Mouse (Mus musculus) liver, embryonic 16.5 days (tissue): ENCODE results near the gene Erich3. TPM values are rescaled to one million over a fixed set of nuclear protein-coding genes. Genes with fewer than 3 reads are reported as not detected.

ENCODE experiments used
- ATAC-seq: fragments of 200-750 bp; cut with Nextera tagmentation; 2 replicates; pipeline ENCODE4 v1.8.0; 2017; ENCODE audit warnings: low read depth, mild to moderate bottlenecking, moderate number of reproducible peaks, moderate library complexity
- H3K27ac ChIP-seq: fragments of 300-500 bp; sonication (generic); 2 replicates; pipeline ENCODE4 v1.5.1; 2014; ENCODE audit warnings: mild to moderate bottlenecking, low read length
- H3K27me3 ChIP-seq: fragments of 300-500 bp; sonication (generic); 2 replicates; pipeline ENCODE4 v1.6.1; 2014; ENCODE audit warnings: low read depth, low read length, mixed read lengths; ENCODE audit not compliant: control insufficient read depth, insufficient read depth
- H3K36me3 ChIP-seq: fragments of 300-500 bp; sonication (generic); 2 replicates; pipeline ENCODE4 v1.6.1; 2014; ENCODE audit warnings: mild to moderate bottlenecking; ENCODE audit not compliant: control insufficient read depth, insufficient read depth
- H3K4me1 ChIP-seq: fragments of 300-500 bp; sonication (generic); 2 replicates; pipeline ENCODE4 v1.6.1; 2014; ENCODE audit warnings: low read depth, low read length, mixed read lengths; ENCODE audit not compliant: control insufficient read depth
- H3K4me2 ChIP-seq: fragments of 300-500 bp; sonication (generic); 2 replicates; pipeline ENCODE4 v1.6.1; 2014; ENCODE audit warnings: low read depth, low read length, mixed read lengths
- H3K4me3 ChIP-seq: fragments of 300-500 bp; sonication (generic); 2 replicates; pipeline ENCODE4 v1.5.1; 2014; ENCODE audit warnings: low read depth, mild to moderate bottlenecking, low read length
- H3K9ac ChIP-seq: fragments of 300-500 bp; sonication (generic); 2 replicates; pipeline ENCODE4 v1.6.1; 2014; ENCODE audit warnings: low read depth, low read length
- H3K9me3 ChIP-seq: fragments of 300-500 bp; sonication (generic); replicated peaks from 2 replicates; pipeline ENCODE4 v1.6.1; 2016; ENCODE audit warnings: low read length; ENCODE audit not compliant: control insufficient read depth
- WGBS: fragments of 180-500 bp; shearing (Covaris S2); extraction: QIAGEN DNeasy Blood & Tissue Kit; methylation state at CpG from one replicate; pipeline ENCODE4 v1.1.7; 2014; ENCODE audit not compliant: insufficient replicate concordance; 5-methylcytosine and 5-hydroxymethylcytosine counted together
- polyA plus RNA-seq: library from polyadenylated mRNA; unstranded; fragments of >200 nt; fragmentation: Nextera tagmentation; extraction: Ambion mirVana; gene quantifications from 2 replicates; pipeline ENCODE4 v1.2.1, GENCODE M21; 2015

Erich3 gene
- polyA plus RNA-seq, 1 experiment from 2014 or later = not detected

GRCm38 (mm10) chr3:154741496-154741895, 77.8 kb downstream of the Erich3 start:
- no peaks in the 10 kb centered on the region for H3K9me3 ChIP-seq
- no peak for ATAC-seq
- no peak overlapping the region for H3K9ac ChIP-seq
- no peak overlapping the region for H3K4me3 ChIP-seq
- no peak overlapping the region for H3K4me2 ChIP-seq
- no peaks in the 10 kb centered on the region for H3K27me3 ChIP-seq
- H3K36me3 ChIP-seq = no peaks in the 10 kb centered on the region
- no peak overlapping the region for H3K27ac ChIP-seq
- WGBS = 53% methylated on average over 5 of the region's 5 CpGs
- H3K4me1 ChIP-seq = no peaks in the 10 kb centered on the region

- Histone ChIP-seq H3K9ac (no peak overlapping the region), H3K4me3 (no peak overlapping the region), H3K4me2 (no peak overlapping the region), H3K9me3 (no peaks in the 10 kb centered on the region), H3K4me1 (no peaks in the 10 kb centered on the region), H3K27me3 (no peaks in the 10 kb centered on the region), H3K27ac (no peak overlapping the region), H3K36me3 (no peaks in the 10 kb centered on the region)
- 46% methylated on average over 5 of the region's 5 CpGs for WGBS
- ATAC-seq = no peak
Observed at GRCm38 (mm10) chr3:154742927-154743326, 79.3 kb downstream of the Erich3 start.

GRCm38 (mm10) chr3:154744317-154744716, 80.7 kb downstream of the Erich3 start:
- ATAC-seq = no peak
- 64% methylated on average over 2 of the region's 2 CpGs for whole genome bisulfite sequencing

GRCm38 (mm10) chr3:154754505-154754904, 90.8 kb downstream of the Erich3 start:
- Histone ChIP-seq H3K4me1 (no peaks in the 10 kb centered on the region), H3K4me2 (no peak overlapping the region), H3K9me3 (no peaks in the 10 kb centered on the region), H3K27me3 (no peaks in the 10 kb centered on the region), H3K36me3 (no peaks in the 10 kb centered on the region), H3K4me3 (no peak overlapping the region), H3K27ac (no peak overlapping the region), H3K9ac (no peak overlapping the region)
- ATAC-seq = no peak
- 14% methylated on average over 3 of the region's 3 CpGs for WGBS

More at GRCm38 (mm10) chr3:154744317-154744716, 80.7 kb downstream of the Erich3 start:
- Histone ChIP-seq H3K27me3 (no peaks in the 10 kb centered on the region), H3K4me2 (no peak overlapping the region), H3K36me3 (no peaks in the 10 kb centered on the region), H3K27ac (no peak overlapping the region), H3K4me1 (no peaks in the 10 kb centered on the region), H3K9me3 (no peaks in the 10 kb centered on the region), H3K9ac (no peak overlapping the region), H3K4me3 (no peak overlapping the region)

GRCm38 (mm10) chr3:154755225-154755624, 91.6 kb downstream of the Erich3 start:
- H3K4me1 ChIP-seq = no peaks in the 10 kb centered on the region
- no peaks in the 10 kb centered on the region for H3K27me3 ChIP-seq
- no peak overlapping the region for H3K9ac ChIP-seq
- no peak overlapping the region for H3K27ac ChIP-seq
- no peak overlapping the region for H3K4me3 ChIP-seq
- ATAC-seq = no peak
- no peak overlapping the region for H3K4me2 ChIP-seq
- 69% methylated on average over 3 of the region's 3 CpGs for WGBS
- no peaks in the 10 kb centered on the region for H3K9me3 ChIP-seq
- no peaks in the 10 kb centered on the region for H3K36me3 ChIP-seq

GRCm38 (mm10) chr3:154758089-154758488, 94.4 kb downstream of the Erich3 start:
- WGBS = 45% methylated on average over 3 of the region's 3 CpGs
- Histone ChIP-seq H3K4me2 (no peak overlapping the region), H3K36me3 (no peaks in the 10 kb centered on the region), H3K9ac (no peak overlapping the region), H3K27ac (no peak overlapping the region), H3K9me3 (no peaks in the 10 kb centered on the region), H3K27me3 (no peaks in the 10 kb centered on the region), H3K4me1 (no peaks in the 10 kb centered on the region), H3K4me3 (no peak overlapping the region)
- ATAC-seq = no peak

GRCm38 (mm10) chr3:154761108-154761507, 97.4 kb downstream of the Erich3 start:
- no peaks in the 10 kb centered on the region for H3K36me3 ChIP-seq
- H3K27ac ChIP-seq = no peak overlapping the region
- no peak overlapping the region for H3K9ac ChIP-seq
- no peaks in the 10 kb centered on the region for H3K27me3 ChIP-seq
- H3K9me3 ChIP-seq = no peaks in the 10 kb centered on the region
- 55% methylated on average over 3 of the region's 3 CpGs for WGBS
- H3K4me1 ChIP-seq = no peaks in the 10 kb centered on the region
- no peak overlapping the region for H3K4me3 ChIP-seq
- no peak overlapping the region for H3K4me2 ChIP-seq
- no peak for ATAC-seq

- H3K4me1 ChIP-seq = no peaks in the 10 kb centered on the region
- ATAC-seq = no peak
- H3K4me2 ChIP-seq = no peak overlapping the region
- H3K9ac ChIP-seq = no peak overlapping the region
- H3K27me3 ChIP-seq = no peaks in the 10 kb centered on the region
- no peaks in the 10 kb centered on the region for H3K9me3 ChIP-seq
- no peaks in the 10 kb centered on the region for H3K36me3 ChIP-seq
- no peak overlapping the region for H3K4me3 ChIP-seq
- WGBS = 48% methylated on average over 9 of the region's 9 CpGs
- H3K27ac ChIP-seq = no peak overlapping the region
Observed at GRCm38 (mm10) chr3:154763374-154763773, 99.7 kb downstream of the Erich3 start.

- H3K27me3 ChIP-seq = no peaks in the 10 kb centered on the region
Observed at GRCm38 (mm10) chr3:154764115-154764514, 100.5 kb downstream of the Erich3 start.

More at GRCm38 (mm10) chr3:154764115-154764514, 100.5 kb downstream of the Erich3 start:
- Histone ChIP-seq H3K4me2 (no peak overlapping the region), H3K9me3 (no peaks in the 10 kb centered on the region), H3K9ac (no peak overlapping the region), H3K4me1 (no peaks in the 10 kb centered on the region), H3K4me3 (no peak overlapping the region), H3K27ac (no peak overlapping the region), H3K36me3 (no peaks in the 10 kb centered on the region)
- WGBS = 67% methylated on average over 7 of the region's 7 CpGs
- no peak for ATAC-seq
